Mouse (Mus musculus) adrenal gland, adult 8-10 months (tissue): ENCODE measurements around the gene Fignl2. TPM values are rescaled to one million over a fixed set of nuclear protein-coding genes. Genes with fewer than 3 reads are reported as not detected.

Source experiments
- DNase-seq: peaks from one replicate; pipeline ENCODE4 v3.0.0; 2022
- total RNA-seq, 4 experiments: library from RNA; stranded (reverse); gene quantifications; 2 replicates each; pipeline ENCODE4 v1.2.4; 2022

Gene Fignl2
- total RNA-seq, 4 experiments from 2014 or later: 6.4 to 9.1 (median 7.4) TPM

GRCm38 (mm10) chr15:101008386-101009010, 69.9 kb downstream of the Fignl2 start:
- DNase-seq: no peak

DNA sequence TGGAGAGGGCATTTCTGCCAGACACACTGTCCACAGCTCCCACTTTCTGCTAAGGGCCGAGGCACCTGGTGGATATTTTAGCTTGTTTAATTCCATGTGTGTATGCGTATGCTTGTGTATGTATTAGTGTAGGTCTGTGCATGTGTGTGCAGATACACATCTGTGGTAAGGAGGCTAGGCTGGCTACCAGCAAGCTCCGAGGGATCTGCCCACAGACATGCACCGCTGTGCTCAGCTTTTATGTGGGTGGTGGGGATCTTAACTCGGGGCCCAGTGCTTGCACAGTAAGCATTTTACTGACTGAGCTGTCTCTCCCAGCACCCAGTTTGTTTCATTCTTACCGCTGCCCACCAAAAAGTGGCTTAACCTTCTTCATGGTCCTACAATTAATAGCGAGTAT, 71.1 kb downstream of the Fignl2 start:
- DNase-seq: no peak

DNA sequence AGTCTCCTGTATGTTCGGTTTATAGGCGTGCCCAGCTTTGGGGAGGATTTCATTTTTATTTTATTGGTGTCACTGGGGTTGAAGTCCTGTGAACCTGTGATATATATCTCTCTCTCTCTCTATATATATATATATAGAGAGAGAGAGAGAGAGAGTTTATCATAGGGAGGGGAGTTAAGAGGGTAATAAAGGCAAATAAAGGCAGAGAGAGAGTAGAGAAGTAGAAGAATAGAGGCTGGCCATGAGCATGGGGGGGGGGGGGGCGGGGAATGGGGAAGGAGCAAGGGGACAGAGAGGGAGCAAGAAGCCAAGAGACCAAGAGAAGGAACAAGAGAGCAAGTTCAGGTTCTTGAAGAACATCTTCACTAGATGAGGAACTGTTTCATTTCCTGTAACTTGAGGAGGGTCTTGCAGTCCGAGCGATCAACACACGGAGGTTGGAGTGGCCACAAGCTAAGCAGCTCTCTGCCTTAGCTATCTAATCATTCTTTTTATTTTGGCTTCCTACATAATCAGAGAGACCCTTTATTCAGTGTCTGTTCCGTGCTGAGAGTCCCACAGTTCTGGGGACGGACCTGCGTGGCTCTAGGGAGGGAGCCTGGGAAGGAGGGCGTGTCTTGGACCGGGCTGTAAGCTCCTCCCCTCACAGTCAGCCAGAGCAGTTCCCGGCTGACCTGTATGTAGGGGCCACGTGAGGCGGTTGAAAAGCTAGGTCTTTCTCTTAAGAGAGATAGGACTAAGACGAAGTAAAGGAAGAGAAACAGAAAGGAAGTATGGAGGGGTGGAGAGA, 71.9 kb downstream of the Fignl2 start:
- DNase-seq: peak; percentile 43

- no peak for DNase-seq
Measured at GRCm38 (mm10) chr15:101005717-101006116, 72.7 kb downstream of the Fignl2 start.

GRCm38 (mm10) chr15:101004538-101004937, 73.8 kb downstream of the Fignl2 start:
- no peak for DNase-seq

GRCm38 (mm10) chr15:101002466-101002865, 75.9 kb downstream of the Fignl2 start:
- no peak for DNase-seq

- no peak for DNase-seq
Measured at GRCm38 (mm10) chr15:101001685-101002084, 76.7 kb downstream of the Fignl2 start.

Other genes starting within 250 kb of the Fignl2 start
- gene Scn8a, start 208.7 kb downstream of the Fignl2 start, total RNA-seq: 10 to 100 TPM in 2 of 4 experiments, 1 to 10 TPM in 2; 4.1 to 14.9 (median 8.5) TPM
- under 1 TPM in 1 of 4 experiments, not detected in 3; 0.38 TPM for gene Gm47841, start 31.2 kb downstream of the Fignl2 start, total RNA-seq
- 1 to 10 TPM in 1 of 4 experiments, under 1 TPM in 3; 0.75 to 1.1 (median 0.79) TPM for gene Ankrd33, start 37.2 kb upstream of the Fignl2 start, total RNA-seq
- gene Acvrl1, start 50.0 kb upstream of the Fignl2 start, total RNA-seq: 10 to 100 TPM; 14.5 to 24.7 (median 21.5) TPM
- 10 to 100 TPM in 3 of 4 experiments, 1 to 10 TPM in 1; 8.6 to 15.4 (median 12.1) TPM for gene Acvr1b, start 95.5 kb upstream of the Fignl2 start, total RNA-seq
- 10 to 100 TPM in 3 of 4 experiments, 1 to 10 TPM in 1; 8.8 to 19.6 (median 17.1) TPM for gene Grasp, start 145.6 kb upstream of the Fignl2 start, total RNA-seq
- 100 to 1,000 TPM in 2 of 4 experiments, 10 to 100 TPM in 2; 42.9 to 895 (median 124) TPM for gene Nr4a1, start 175.7 kb upstream of the Fignl2 start, total RNA-seq
- gene Atg101, start 205.7 kb upstream of the Fignl2 start, total RNA-seq: 10 to 100 TPM; 31.4 to 48.9 (median 37.0) TPM
- under 1 TPM; 0.49 to 0.91 (median 0.71) TPM for gene 6030408B16Rik, start 214.6 kb upstream of the Fignl2 start, total RNA-seq